Mouse (Mus musculus): ENCODE results near the gene Map7. TPM values are rescaled to one million over a fixed set of nuclear protein-coding genes. Genes with fewer than 3 reads are reported as not detected.
A peak's percentile ranks its signal among the peaks of the same experiment; 100 is the strongest.

The Map7 gene
- total RNA-seq, 1 experiment = 35.2 TPM

DNA sequence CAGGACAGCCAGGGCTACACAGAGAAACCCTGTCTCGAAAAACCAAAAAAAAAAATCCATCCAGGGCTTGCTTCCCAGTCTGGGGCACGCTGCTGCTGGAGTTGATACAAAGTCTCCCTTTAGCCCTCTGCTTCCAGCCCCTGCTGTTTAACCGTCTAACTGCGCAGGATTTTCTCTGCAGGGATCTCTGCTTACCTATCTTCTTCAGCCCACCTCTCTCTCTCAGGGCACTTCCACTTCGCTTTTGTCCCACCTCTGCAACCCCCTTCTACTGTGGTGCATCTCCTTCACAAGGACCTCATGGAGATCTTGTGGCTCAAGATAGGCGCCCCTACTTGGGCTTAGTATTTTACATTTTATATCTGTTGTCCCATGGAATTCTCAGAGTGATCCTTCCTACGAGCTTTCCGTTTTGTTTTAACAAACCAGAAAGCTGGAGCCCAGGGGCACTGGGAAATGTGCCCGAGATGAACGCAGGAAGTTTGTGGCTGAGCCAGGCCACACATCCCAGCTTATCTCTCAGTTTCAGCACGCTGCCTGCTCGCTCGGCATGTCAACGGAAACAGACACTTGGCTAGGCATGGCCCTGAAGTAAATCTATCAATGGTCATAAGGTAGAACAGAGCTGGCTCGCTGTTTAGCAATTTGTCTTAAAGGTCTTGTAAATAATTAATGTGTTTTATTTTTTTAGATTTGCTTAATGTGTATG, 12.8 kb upstream of the Map7 start:
- Histone ChIP-seq H3K27ac (ENCODE audit: insufficient read depth, low read depth, low read length, poor library complexity, severe bottlenecking) (no peak overlapping the region), H3K4me1 (ENCODE audit: control insufficient read depth in 2 of 2, insufficient read depth in 2 of 2, low read length in 2 of 2, poor library complexity in 1 of 2) (peaks cover 0 to 2% of the 10 kb centered on the region in 2 experiments; a peak in 1 of 4 replicates), H3K4me3 (ENCODE audit: insufficient read depth in 1 of 2, low read depth in 1 of 2, low read length in 2 of 2, poor library complexity in 1 of 2, severe bottlenecking in 1 of 2) (no peak overlapping the region), H3K36me3 (ENCODE audit: control insufficient read depth, insufficient read depth, low read length, poor library complexity, severe bottlenecking) (no peaks in the 10 kb centered on the region), H3K9me3 (ENCODE audit: control insufficient read depth, insufficient read depth, low read depth, low read length) (no peaks in the 10 kb centered on the region), H3K9ac (ENCODE audit: insufficient read depth, low read depth, low read length, poor library complexity, severe bottlenecking) (no peak overlapping the region)
- DNase-seq (ENCODE audit: low read depth, low spot score) = no peak
- in situ Hi-C loops (cut with MboI; ENCODE audit: low sequenced_read_pairs in 2 of 2, unreplicated experiment in 2 of 2) = no loop called here
- TF ChIP-seq MAFK (IDR thresholded peaks at IDR 0.05; ENCODE audit: insufficient read depth, low read depth, low read length) (no peak), CHD2 (IDR thresholded peaks at IDR 0.05; ENCODE audit: low read depth, low read length) (no peak), ZNF384 (IDR thresholded peaks at IDR 0.05; ENCODE audit: low read depth, low read length) (no peak)

DNA sequence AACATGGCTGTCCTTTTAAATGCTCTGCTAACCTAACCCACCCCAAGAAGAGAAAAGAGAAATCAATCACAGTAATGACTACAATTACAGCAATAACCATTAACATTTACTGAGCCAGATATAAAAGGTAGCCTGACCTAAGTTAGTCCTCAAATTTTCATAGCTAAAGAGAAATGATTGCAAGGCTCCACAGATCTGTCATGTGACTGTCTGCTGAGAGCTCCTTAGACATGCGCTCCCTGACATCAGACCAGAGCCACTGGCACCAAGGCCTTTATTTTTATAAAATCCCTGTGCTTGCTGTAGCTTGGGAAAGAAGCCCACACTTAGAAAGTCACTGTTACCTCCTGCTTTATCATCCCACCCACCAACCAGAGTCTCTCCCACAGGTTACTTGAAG, 11.8 kb upstream of the Map7 start:
- TF ChIP-seq HCFC1 (IDR thresholded peaks at IDR 0.05; ENCODE audit: borderline replicate concordance, insufficient read depth, low read length) = no peak
- no peak for TF ChIP-seq CHD2 (IDR thresholded peaks at IDR 0.05; ENCODE audit: low read depth, low read length)
- no peak for TF ChIP-seq ZNF384 (IDR thresholded peaks at IDR 0.05; ENCODE audit: low read depth, low read length)
- no peak for TF ChIP-seq MAFK (IDR thresholded peaks at IDR 0.05; ENCODE audit: insufficient read depth, low read depth, low read length)
- TF ChIP-seq ZC3H11A (IDR thresholded peaks at IDR 0.05; ENCODE audit: borderline replicate concordance, low read depth, low read length) = no peak
- DNase-seq (ENCODE audit: low read depth, low spot score) = no peak
- Histone ChIP-seq H3K4me1 (ENCODE audit: control insufficient read depth in 2 of 2, insufficient read depth in 2 of 2, low read length in 2 of 2, poor library complexity in 1 of 2) (peaks cover 0 to 2% of the 10 kb centered on the region in 2 experiments; a peak in 1 of 4 replicates), H3K27ac (ENCODE audit: insufficient read depth, low read depth, low read length, poor library complexity, severe bottlenecking) (no peak overlapping the region), H3K36me3 (ENCODE audit: control insufficient read depth, insufficient read depth, low read length, poor library complexity, severe bottlenecking) (no peaks in the 10 kb centered on the region), H3K4me3 (ENCODE audit: insufficient read depth in 1 of 2, low read depth in 1 of 2, low read length in 2 of 2, poor library complexity in 1 of 2, severe bottlenecking in 1 of 2) (no peak overlapping the region), H3K9ac (ENCODE audit: insufficient read depth, low read depth, low read length, poor library complexity, severe bottlenecking) (no peak overlapping the region), H3K9me3 (ENCODE audit: control insufficient read depth, insufficient read depth, low read depth, low read length) (no peaks in the 10 kb centered on the region)
- in situ Hi-C loops (cut with MboI; ENCODE audit: low sequenced_read_pairs in 2 of 2, unreplicated experiment in 2 of 2) = no loop called here

- no peak for DNase-seq (ENCODE audit: low read depth, low spot score)
- in situ Hi-C loops (cut with MboI; ENCODE audit: low sequenced_read_pairs in 2 of 2, unreplicated experiment in 2 of 2) = no loop called here
- Histone ChIP-seq H3K27ac (ENCODE audit: insufficient read depth, low read depth, low read length, poor library complexity, severe bottlenecking) (no peak overlapping the region), H3K36me3 (ENCODE audit: control insufficient read depth, insufficient read depth, low read length, poor library complexity, severe bottlenecking) (no peaks in the 10 kb centered on the region), H3K4me3 (ENCODE audit: insufficient read depth in 1 of 2, low read depth in 1 of 2, low read length in 2 of 2, poor library complexity in 1 of 2, severe bottlenecking in 1 of 2) (no peak overlapping the region), H3K4me1 (ENCODE audit: control insufficient read depth in 2 of 2, insufficient read depth in 2 of 2, low read length in 2 of 2, poor library complexity in 1 of 2) (peaks cover 0 to 2% of the 10 kb centered on the region in 2 experiments; a peak in 1 of 4 replicates), H3K9ac (ENCODE audit: insufficient read depth, low read depth, low read length, poor library complexity, severe bottlenecking) (no peak overlapping the region), H3K9me3 (ENCODE audit: control insufficient read depth, insufficient read depth, low read depth, low read length) (no peaks in the 10 kb centered on the region)
- TF ChIP-seq ZC3H11A (IDR thresholded peaks at IDR 0.05; ENCODE audit: borderline replicate concordance, low read depth, low read length) = no peak
- TF ChIP-seq HCFC1 (IDR thresholded peaks at IDR 0.05; ENCODE audit: borderline replicate concordance, insufficient read depth, low read length) = no peak
- no peak for TF ChIP-seq ZNF384 (IDR thresholded peaks at IDR 0.05; ENCODE audit: low read depth, low read length)
These were observed 6.9 kb upstream of the Map7 start for GRCm38 (mm10) chr10:20141376-20141775.

DNA sequence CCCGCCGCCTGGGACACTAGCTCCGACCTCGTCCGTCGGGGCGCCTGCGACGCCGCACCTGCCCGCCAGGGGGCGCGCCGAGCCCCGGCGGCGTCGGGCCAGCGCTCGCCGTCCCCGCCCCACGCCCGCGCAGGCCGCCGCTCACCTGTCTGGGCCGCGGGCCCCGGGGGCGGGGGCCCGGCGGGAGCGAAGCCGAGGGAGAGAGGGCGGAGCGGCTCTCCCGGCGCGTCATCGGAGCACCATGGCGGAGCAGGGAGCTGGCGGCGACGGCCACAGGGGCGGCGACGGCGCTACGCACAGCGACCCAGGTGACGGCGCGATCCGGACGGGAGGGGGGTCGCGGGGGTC, 476 bp downstream of the Map7 start:
- DNase-seq (ENCODE audit: low read depth, low spot score) = no peak
- no peaks in the 10 kb centered on the region for H3K36me3 ChIP-seq (ENCODE audit: control insufficient read depth, insufficient read depth, low read length, poor library complexity, severe bottlenecking)
- peak overlapping the region; percentile 46 for H3K27ac ChIP-seq (ENCODE audit: insufficient read depth, low read depth, low read length, poor library complexity, severe bottlenecking)
- H3K9ac ChIP-seq (ENCODE audit: insufficient read depth, low read depth, low read length, poor library complexity, severe bottlenecking) = peak overlapping the region; percentile 89
- peak overlapping the region; percentile 95 to 96 for H3K4me3 ChIP-seq (ENCODE audit: insufficient read depth in 1 of 2, low read depth in 1 of 2, low read length in 2 of 2, poor library complexity in 1 of 2, severe bottlenecking in 1 of 2)
- H3K4me1 ChIP-seq (ENCODE audit: control insufficient read depth in 2 of 2, insufficient read depth in 2 of 2, low read length in 2 of 2, poor library complexity in 1 of 2) = peaks cover 5 to 8% of the 10 kb centered on the region in 2 experiments
- no peaks in the 10 kb centered on the region for H3K9me3 ChIP-seq (ENCODE audit: control insufficient read depth, insufficient read depth, low read depth, low read length)
- in situ Hi-C loops (cut with MboI; ENCODE audit: low sequenced_read_pairs in 2 of 2, unreplicated experiment in 2 of 2) = no loop called here
- TF ChIP-seq CHD2 (IDR thresholded peaks at IDR 0.05; ENCODE audit: low read depth, low read length) (no peak), HCFC1 (IDR thresholded peaks at IDR 0.05; ENCODE audit: borderline replicate concordance, insufficient read depth, low read length) (no peak; the same call in 1 of the 2 replicates), ZNF384 (IDR thresholded peaks at IDR 0.05; ENCODE audit: low read depth, low read length) (no peak)

Measured in ES-E14 (cell line).